Mouse (Mus musculus) erythroblast, embryonic 14.5 days (primary cell): Measurements from ENCODE around the gene Wap.

Experiments used
- GATA1 ChIP-seq: IDR thresholded peaks from 2 replicates; pipeline ENCODE4 v1.6.1; 2012; ENCODE audit warnings: low read length, inconsistent platforms, mixed read lengths
- TAL1 ChIP-seq: IDR thresholded peaks from 3 replicates; pipeline ENCODE4 v1.6.1; 2012; ENCODE audit warnings: low read length, inconsistent platforms, mixed read lengths

DNA sequence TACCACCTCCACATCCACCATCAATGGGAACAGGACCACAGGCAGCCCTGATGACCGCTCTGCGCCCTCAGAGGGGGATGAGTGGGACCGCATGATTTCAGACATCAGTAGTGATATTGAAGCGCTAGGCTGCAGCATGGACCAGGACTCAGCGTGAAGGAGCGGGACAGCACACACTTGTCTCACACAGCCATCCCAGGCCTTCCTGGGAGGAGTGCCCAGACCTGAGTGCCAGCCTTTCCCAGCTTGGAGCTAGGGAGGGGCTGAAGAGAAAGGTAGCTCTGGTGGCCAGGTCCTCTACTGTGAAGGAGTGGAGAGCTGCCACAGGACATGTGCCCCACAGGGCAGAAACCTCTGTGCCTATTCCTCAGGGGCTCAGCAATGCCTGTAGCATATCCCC, 42.2 kb downstream of the Wap start:
- TF ChIP-seq TAL1 (no peak), GATA1 (no peak)
